Mouse (Mus musculus) right cerebral cortex, adult 18-20 months (tissue): ENCODE measurements around the gene Lyz2.
"Not testable (repeated sequence)": the region's sequence is repeated elsewhere in the genome, so short reads cannot be mapped to it uniquely, and the experiment has no call there.

Experiments
- DNase-seq: peaks from one replicate; pipeline ENCODE4 v3.0.0; 2022; ENCODE audit warnings: mixed read lengths

Gene Lyz2

GRCm38 (mm10) chr10:117282049-117282448 lies at the start of gene Lyz2:
Gene Lyz2, minus strand, starts transcription at chr10:117282321.
- DNase-seq = no peak

- no peak for DNase-seq
These were observed 48.4 kb upstream of the Lyz2 start for GRCm38 (mm10) chr10:117330521-117330920.

- DNase-seq = no peak
These were observed 41.7 kb upstream of the Lyz2 start for GRCm38 (mm10) chr10:117323782-117324181.

- no peak for DNase-seq
These were observed 40.5 kb upstream of the Lyz2 start for GRCm38 (mm10) chr10:117322630-117323029.

- no peak for DNase-seq
These were observed 38.5 kb upstream of the Lyz2 start for GRCm38 (mm10) chr10:117320571-117320981.

- DNase-seq = no peak
These were observed 34.3 kb upstream of the Lyz2 start for GRCm38 (mm10) chr10:117316391-117316790.

GRCm38 (mm10) chr10:117313133-117313532 lies 31.0 kb upstream of the Lyz2 start:
- DNase-seq = no peak

- DNase-seq = no peak
These were observed 30.0 kb upstream of the Lyz2 start for GRCm38 (mm10) chr10:117312168-117312567.

GRCm38 (mm10) chr10:117304371-117304770 lies 22.2 kb upstream of the Lyz2 start:
- no peak for DNase-seq

GRCm38 (mm10) chr10:117301688-117302087 lies 19.6 kb upstream of the Lyz2 start:
- DNase-seq = no peak

- DNase-seq = no peak
These were observed 17.9 kb upstream of the Lyz2 start for GRCm38 (mm10) chr10:117299901-117300520.

GRCm38 (mm10) chr10:117299106-117299505 lies 17.0 kb upstream of the Lyz2 start:
- no peak for DNase-seq

GRCm38 (mm10) chr10:117298336-117298735 lies 16.2 kb upstream of the Lyz2 start:
- DNase-seq = no peak

- no peak for DNase-seq
These were observed 10.6 kb upstream of the Lyz2 start, which contains the start of gene Lyz1 for GRCm38 (mm10) chr10:117292671-117293070. Gene Lyz1, minus strand, starts transcription at chr10:117292868.

- not testable (repeated sequence) for DNase-seq
These were observed 8.8 kb upstream of the Lyz2 start for GRCm38 (mm10) chr10:117290936-117291335.

- no peak for DNase-seq
These were observed 8.1 kb upstream of the Lyz2 start for GRCm38 (mm10) chr10:117290046-117290870.

GRCm38 (mm10) chr10:117289034-117289505 lies 6.9 kb upstream of the Lyz2 start:
- DNase-seq = not testable (repeated sequence)

GRCm38 (mm10) chr10:117288197-117289033 lies 6.3 kb upstream of the Lyz2 start:
- no peak for DNase-seq

GRCm38 (mm10) chr10:117287226-117287850 lies 5.2 kb upstream of the Lyz2 start:
- DNase-seq = no peak

GRCm38 (mm10) chr10:117286366-117286970 lies 4.3 kb upstream of the Lyz2 start:
- no peak for DNase-seq

GRCm38 (mm10) chr10:117285584-117285983 lies 3.5 kb upstream of the Lyz2 start:
- not testable (repeated sequence) for DNase-seq
